Mouse (Mus musculus): ENCODE data around the gene Stac3.

Stac3 gene

DNA sequence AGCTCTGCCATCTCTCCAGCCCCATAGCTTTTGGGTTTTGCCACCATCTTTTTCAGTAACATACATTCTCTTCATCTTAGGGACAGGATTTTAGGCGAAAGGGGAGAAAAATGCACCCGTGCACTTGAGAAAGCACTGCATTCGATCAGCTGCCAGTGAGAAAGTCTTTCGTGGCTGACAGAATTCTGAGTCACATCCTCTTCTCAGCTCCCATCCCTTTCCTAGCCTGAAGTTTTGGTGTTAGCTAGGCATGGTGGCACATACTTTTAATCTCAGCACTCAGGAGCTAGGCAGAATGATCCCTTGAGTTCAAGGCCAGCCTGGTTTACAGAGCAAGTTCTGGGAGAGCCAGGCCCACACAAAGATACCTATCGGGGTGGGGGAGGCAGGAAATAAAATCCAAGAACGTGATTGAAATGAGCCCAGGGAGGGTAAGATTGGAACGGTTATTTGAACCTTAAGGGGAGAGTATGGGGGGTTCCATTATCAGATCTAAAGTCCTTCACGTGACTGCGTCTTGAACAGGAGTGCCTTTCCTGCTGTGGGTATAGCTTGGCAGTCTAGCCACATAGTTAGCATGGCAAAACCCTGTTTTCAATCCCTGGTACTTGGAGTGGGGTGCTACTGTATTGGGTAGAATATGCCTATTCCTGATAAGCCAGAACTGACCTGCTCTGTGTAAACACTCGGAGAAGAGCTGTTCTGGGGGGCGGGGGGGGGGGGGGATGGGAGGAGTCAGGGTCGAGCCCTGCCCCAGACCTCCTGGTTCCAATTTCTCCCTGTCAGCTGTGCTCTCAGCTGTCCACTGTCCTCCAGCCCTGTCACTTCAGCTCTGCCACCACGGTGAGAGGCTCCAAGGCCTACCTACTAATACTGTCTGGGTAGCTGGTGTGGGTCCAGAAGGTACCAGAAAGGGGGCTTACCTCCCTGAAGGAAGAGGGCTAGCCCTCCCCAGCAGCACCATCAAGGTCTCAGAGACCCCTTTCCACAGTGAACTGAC is at the start of gene Stac3:
TSS of gene Stac3 (plus strand) at position 793 of the 1,000 bp plus-strand sequence.
- no peak for DNase-seq

DNA sequence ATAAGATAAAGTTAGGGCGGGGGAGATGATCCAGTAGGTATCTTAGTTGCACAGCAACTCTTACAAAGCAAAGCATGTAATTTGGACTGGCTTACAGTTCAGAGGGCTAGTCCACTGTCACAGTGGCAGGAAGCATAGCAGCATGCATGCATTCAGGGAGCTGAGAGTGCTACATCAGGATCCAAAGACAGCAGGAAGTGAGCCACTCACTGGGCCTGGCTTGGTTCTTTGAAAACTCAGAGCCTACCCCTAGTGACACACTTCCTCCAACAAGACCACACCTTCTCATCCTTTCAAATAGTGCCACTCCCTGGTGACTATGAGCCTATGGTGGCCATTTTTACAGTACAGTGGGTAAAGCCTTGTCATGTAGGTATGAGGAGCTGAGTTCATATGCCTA is 47.8 kb upstream of the Stac3 start:
- DNase-seq, result no peak

DNA sequence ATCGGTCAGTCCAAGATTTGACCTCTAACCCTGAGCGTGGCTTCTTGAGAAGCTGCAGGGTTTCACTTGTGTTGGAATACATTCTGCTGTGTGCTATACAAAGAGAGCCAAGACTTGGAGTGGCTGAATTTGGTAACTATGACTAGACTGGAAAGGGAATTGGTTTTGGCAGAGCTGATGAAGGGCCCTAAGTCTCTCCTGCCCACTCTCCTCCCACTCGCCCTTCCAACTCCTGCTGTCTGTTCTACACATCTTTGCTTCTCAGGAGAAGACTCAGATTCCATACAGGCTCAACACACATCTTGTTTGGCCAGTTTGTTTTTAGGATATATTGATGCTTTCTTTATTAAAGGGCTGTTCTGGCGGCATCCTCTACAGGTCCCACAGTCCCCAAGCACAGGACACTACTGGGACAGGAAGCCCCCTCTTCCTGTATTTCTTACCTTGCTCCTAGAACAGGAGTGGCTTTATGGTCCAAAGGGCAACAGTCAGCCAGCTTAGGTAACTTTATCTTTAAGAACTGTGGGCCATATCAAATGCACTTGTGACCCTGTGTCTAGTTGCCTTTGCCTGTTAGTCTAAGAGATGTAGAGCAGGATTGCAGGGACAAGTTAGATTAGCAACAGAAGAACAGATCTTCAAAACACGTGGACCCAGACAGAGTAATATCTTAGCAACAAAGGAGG is 38.9 kb upstream of the Stac3 start:
- DNase-seq, result peak; percentile 56

DNA sequence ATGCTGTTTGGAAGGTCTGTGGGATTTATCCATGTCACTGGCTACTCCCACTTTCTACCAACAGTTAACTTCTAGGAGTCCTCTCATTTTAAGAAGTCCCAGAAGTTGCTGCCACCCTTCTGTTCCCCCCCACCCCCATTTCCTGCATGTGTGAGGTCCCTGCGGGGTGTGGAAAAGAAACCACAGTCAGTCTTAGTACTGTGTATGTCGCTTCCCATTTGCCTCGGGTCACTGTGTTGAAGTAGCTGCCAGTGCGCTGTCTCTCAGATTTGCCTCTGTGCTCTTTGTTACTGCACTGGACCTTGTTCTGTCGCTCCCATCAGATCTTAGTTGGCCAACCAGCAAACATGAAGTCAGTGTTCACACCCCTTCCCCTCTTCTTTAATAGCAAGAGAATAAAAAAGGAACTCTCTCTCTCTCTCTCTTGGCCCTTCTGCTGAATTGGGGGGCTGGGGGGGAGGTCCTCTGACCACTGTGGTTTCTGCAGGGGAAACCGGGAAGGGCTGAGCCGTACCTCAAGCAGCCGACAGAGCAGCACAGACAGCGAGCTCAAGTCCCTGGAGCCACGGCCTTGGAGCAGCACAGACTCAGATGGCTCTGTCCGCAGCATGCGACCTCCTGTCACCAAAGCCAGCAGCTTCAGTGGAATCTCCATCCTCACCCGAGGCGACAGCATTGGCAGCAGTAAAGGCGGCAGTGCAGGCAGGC is 30.1 kb upstream of the Stac3 start:
- no peak for DNase-seq

GRCm38 (mm10) chr10:127472722-127473121 is 28.8 kb upstream of the Stac3 start:
- no peak for DNase-seq

DNA sequence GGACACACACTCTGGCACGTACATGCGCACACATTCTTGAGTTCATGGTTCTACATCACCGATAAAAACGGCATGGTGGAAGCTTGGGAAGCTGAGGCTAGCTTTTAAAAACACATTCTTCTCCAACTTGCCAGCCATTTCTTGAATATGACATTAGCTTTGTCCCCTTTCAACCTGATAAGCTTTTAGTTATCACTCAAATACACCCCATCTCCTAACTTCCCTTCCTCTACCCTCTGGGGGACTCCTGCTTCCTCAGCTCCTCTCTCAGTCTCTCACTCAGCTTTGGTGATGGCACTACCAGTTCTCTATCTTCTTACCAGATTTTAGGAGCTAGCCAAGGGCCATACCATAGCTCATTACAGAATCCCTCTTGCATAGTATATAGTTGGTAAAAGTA is 26.3 kb upstream of the Stac3 start:
- no peak for DNase-seq

- no peak for DNase-seq
These were observed 24.9 kb upstream of the Stac3 start for GRCm38 (mm10) chr10:127476541-127476940.

DNA sequence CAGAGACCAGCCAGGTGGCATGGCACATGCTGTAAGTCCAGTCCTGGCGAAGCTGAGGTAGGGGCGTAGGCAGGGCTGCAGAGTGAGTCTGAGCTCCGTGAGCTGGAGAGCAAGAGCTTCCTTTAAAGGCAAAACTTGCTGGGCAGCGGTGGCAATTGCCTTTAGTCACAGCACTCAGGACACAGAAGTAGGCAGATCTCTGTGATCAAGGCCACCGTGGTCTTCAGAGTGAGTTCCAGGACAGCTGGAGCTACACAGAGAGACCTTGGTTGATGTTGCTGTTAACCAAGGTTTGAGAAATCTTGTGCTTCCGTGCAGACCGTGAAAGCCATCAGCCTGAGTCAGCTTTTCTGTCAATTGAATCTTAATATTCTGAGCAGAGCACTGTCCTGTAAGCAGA is 24.2 kb upstream of the Stac3 start:
- DNase-seq, result no peak

GRCm38 (mm10) chr10:127479131-127479530 is 22.4 kb upstream of the Stac3 start:
- peak; percentile 57 for DNase-seq

DNA sequence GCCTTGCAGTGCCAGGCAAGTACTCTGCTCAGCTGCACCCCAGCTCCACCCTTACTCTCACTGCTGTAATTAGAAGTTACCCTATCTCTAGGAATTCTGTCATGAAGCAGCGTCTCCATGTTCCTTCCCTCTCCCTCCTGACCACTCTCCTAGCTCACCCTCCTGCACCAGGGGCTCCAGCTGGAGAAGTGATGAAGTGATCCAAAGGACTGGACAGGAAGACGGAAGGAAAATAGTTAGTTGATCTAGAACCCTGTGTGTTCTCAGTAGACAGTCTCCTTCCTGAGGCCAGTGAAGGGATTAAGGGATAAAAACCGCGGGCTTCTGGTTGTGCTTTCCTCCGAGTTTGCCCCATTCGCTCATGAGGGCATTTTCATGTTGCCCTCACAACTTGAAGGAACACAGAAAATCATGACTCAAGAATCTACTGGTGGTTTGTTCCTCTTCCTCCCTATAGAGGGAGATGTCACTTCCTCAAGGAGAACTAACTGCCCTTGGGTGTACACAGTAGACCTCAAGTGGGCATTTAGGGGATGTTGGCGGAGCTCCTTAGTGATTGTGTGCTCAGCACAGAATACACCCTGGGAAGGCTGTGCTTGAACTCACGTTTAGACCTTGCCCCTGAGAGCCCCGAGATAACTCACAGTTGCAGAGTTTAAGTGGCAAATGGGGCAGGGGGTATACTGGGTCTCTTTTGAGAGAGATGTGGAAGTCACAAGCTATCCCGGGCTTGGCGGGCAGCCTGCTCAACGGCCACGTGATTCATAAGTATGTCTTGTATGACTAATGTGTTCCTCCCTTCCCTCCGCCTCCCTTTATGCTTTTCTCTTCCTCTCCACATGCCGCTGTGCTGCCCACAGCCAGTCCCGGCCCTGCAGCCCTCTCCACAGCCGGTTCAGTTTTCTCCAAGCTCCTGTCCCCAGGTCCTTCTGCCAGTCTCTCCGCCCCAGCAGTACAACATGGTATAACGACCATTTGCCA is 20.4 kb upstream of the Stac3 start:
- peak; percentile 79 for DNase-seq

DNA sequence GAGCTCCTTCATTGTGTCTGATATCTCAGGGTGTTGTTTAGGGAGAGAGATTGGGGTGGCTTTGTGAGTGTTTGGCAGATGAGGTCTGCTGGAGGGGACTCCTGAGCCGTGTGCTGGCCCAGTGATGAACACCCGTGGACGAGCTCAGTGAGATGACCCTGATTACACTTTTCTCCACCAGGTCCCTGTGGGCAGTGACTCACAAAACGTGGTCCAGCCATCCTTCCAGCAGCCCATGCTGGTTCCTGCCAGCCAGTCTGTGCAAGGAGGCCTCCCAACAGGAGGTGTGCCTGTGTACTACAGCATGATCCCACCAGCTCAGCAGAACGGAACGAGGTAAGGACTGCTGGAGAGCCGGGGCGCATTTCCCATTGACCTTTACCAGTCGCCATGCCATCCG is 16.3 kb upstream of the Stac3 start:
- no peak for DNase-seq

- no peak for DNase-seq
These were observed 12.6 kb upstream of the Stac3 start for GRCm38 (mm10) chr10:127488856-127489255.

- DNase-seq, result no peak
These were observed 11.0 kb upstream of the Stac3 start for GRCm38 (mm10) chr10:127490160-127491127.

DNA sequence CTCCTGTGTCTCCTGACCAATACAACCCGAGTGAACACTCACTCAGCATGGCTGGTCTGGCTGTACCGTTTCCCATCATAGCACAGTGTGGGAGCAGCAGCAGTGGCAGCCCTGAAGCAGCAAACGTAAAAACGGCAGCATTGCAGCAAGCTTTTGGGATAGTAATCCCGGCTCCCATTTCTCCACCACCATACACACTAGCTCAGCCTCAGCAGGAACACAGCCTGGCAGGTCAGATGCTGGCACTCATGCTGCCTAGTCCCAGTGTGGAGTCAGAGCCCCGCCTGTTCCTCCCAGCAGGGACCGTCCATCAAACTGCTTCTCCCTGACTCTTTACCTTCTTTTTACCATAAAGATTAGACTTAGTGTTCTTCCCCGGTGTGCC is 10.4 kb upstream of the Stac3 start:
- no peak for DNase-seq

- no peak for DNase-seq
These were observed 9.4 kb upstream of the Stac3 start for GRCm38 (mm10) chr10:127492118-127492517.

- no peak for DNase-seq
These were observed 5.3 kb upstream of the Stac3 start for GRCm38 (mm10) chr10:127496156-127496555.

GRCm38 (mm10) chr10:127499516-127499915 is 2.0 kb upstream of the Stac3 start:
- DNase-seq, result no peak

- no peak for DNase-seq
These were observed 1.4 kb upstream of the Stac3 start for GRCm38 (mm10) chr10:127500042-127500441.

DNA sequence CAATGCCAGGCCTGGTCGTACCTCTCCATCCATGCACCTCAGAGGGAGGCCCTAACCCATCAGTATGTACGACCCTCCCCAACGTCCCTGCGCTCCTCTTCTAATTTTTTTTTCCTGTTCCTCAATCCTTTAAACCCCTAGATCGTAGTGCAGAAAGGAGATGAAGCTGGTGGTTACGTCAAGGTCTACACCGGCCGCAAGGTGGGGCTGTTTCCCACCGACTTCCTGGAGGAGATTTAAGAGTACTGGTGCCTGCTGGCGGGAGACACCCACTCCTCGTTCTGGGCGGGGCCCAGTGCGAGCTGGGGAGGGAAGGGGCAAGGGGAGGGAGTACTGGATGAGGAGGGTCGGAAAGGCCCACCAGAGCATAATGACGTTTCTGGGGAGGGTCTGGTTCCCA is 6.8 kb downstream of the Stac3 start:
- peak; percentile 68 for DNase-seq

- peak; percentile 78 for DNase-seq
These were observed 7.8 kb downstream of the Stac3 start for GRCm38 (mm10) chr10:127509051-127509836.
